Mouse (Mus musculus) testis, adult 2 months (tissue): ENCODE measurements around the gene Ndrg2.

Experiments
- CTCF ChIP-seq: fragments of 200-500 bp; IDR thresholded peaks from 2 replicates; pipeline ENCODE4 v1.5.1; 2012; ENCODE audit warnings: low read depth, mild to moderate bottlenecking, inconsistent platforms, low read length, moderate library complexity; ENCODE audit not compliant: control insufficient read depth, insufficient read depth, insufficient replicate concordance
- POLR2A ChIP-seq: fragments of 200-500 bp; IDR thresholded peaks from 2 replicates; pipeline ENCODE4 v1.6.1; 2012; ENCODE audit warnings: low read depth, mild to moderate bottlenecking, inconsistent platforms, low read length, moderate library complexity; ENCODE audit not compliant: control insufficient read depth

- TF ChIP-seq CTCF (no peak), POLR2A (no peak)
Measured at GRCm38 (mm10) chr14:51895071-51895470, 18.9 kb downstream of the Ndrg2 start.
